Mouse (Mus musculus) myocyte (in vitro differentiated cells): ENCODE results near the gene Slc25a24.

Experiments
- MYOG ChIP-seq, 3 experiments: IDR thresholded peaks; one replicate each; pipeline ENCODE4 v1.6.1; 2011; ENCODE audit warnings: control low read depth in 2 of 3, low read depth in 2 of 3, mild to moderate bottlenecking in 2 of 3; ENCODE audit not compliant: insufficient read length in 2 of 3, control insufficient read depth in 1 of 3, insufficient read depth in 1 of 3
- POLR2A ChIP-seq: IDR thresholded peaks from one replicate; pipeline ENCODE4 v1.6.1; 2011; ENCODE audit warnings: low read depth, mild to moderate bottlenecking, control low read depth, moderate library complexity; ENCODE audit not compliant: insufficient read length
- REST ChIP-seq: IDR thresholded peaks from one replicate; pipeline ENCODE4 v1.6.1; 2011; ENCODE audit warnings: mild to moderate bottlenecking, control low read depth, moderate library complexity; ENCODE audit not compliant: insufficient read depth, insufficient read length
- TCF12 ChIP-seq: IDR thresholded peaks from one replicate; pipeline ENCODE4 v1.6.1; 2011; ENCODE audit warnings: mild to moderate bottlenecking, control low read depth; ENCODE audit not compliant: poor library complexity, insufficient read depth, severe bottlenecking

DNA sequence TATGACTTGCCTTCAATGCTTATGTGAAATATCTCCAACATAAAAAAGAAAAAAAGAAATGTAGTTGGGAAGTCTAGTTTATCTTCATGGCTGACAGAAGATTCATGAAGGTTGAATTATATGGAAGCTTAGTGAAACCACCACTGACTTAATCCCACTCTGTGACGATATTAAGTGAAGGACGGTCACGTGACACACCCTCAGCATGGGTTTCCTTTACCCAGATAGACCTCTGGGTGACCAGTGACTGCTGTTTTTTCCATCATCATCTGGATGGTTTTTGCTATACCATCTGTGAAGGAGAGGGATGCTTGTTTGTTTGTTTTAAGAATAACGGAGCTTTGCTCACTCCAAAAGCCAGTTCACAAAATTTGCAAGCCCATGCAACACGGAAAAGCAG lies 3.4 kb upstream of the Slc25a24 start:
- TF ChIP-seq POLR2A (no peak), TCF12 (no peak), REST (no peak), MYOG (IDR thresholded peaks at IDR 0.05; ENCODE audit: control insufficient read depth in 1 of 3, insufficient read depth in 1 of 3, insufficient read length in 2 of 3, low read depth in 2 of 3) (no peak)
